Mouse (Mus musculus) limb, embryonic 14.5 days (tissue): Measurements from ENCODE around the gene D130043K22Rik. TPM values are rescaled to one million over a fixed set of nuclear protein-coding genes. Genes with fewer than 3 reads are reported as not detected.
"Not testable (repeated sequence)": the region's sequence is repeated elsewhere in the genome, so short reads cannot be mapped to it uniquely, and the experiment has no call there.

ENCODE experiments used
- ATAC-seq: fragments of 200-750 bp; cut with Nextera tagmentation; 2 replicates; pipeline ENCODE4 v1.8.0; 2017; ENCODE audit warnings: low read depth, moderate number of reproducible peaks, moderate TSS enrichment; ENCODE audit not compliant: low FRiP score
- DNase-seq: peaks from one replicate; pipeline ENCODE4 v3.0.0-alpha.2; 2015; ENCODE audit warnings: low spot score
- H3K27ac ChIP-seq: fragments of 300-500 bp; sonication (generic); replicated peaks from 2 replicates; pipeline ENCODE4 v1.5.1; 2014; ENCODE audit warnings: low read depth, mild to moderate bottlenecking, low read length, moderate library complexity, mixed read lengths
- H3K27me3 ChIP-seq: fragments of 300-500 bp; sonication (generic); 2 replicates; pipeline ENCODE4 v1.6.1; 2014; ENCODE audit warnings: low read length, mixed read lengths; ENCODE audit not compliant: control insufficient read depth, insufficient read depth
- H3K36me3 ChIP-seq: fragments of 300-500 bp; sonication (generic); 2 replicates; pipeline ENCODE4 v1.6.1; 2014; ENCODE audit warnings: mild to moderate bottlenecking, low read length, moderate library complexity, mixed read lengths; ENCODE audit not compliant: control insufficient read depth, insufficient read depth
- H3K4me1 ChIP-seq: fragments of 300-500 bp; sonication (generic); 2 replicates; pipeline ENCODE4 v1.6.1; 2014; ENCODE audit warnings: antibody characterized with exemption, low read length, mixed read lengths; ENCODE audit not compliant: control insufficient read depth, insufficient read depth
- H3K4me2 ChIP-seq: fragments of 300-500 bp; sonication (generic); replicated peaks from 2 replicates; pipeline ENCODE4 v1.6.1; 2014; ENCODE audit warnings: low read depth, mild to moderate bottlenecking, low read length, moderate library complexity; ENCODE audit not compliant: severe bottlenecking
- H3K4me3 ChIP-seq: fragments of 300-500 bp; sonication (generic); replicated peaks from 2 replicates; pipeline ENCODE4 v1.5.1; 2014; ENCODE audit warnings: low read length
- H3K9ac ChIP-seq: fragments of 300-500 bp; sonication (generic); 2 replicates; pipeline ENCODE4 v1.6.1; 2014; ENCODE audit warnings: mild to moderate bottlenecking, low read depth, low read length, moderate library complexity; ENCODE audit not compliant: severe bottlenecking
- H3K9me3 ChIP-seq: fragments of 300-500 bp; sonication (generic); 2 replicates; pipeline ENCODE4 v1.6.1; 2016; ENCODE audit warnings: low read length; ENCODE audit not compliant: control insufficient read depth
- POLR2A ChIP-seq: fragments of 200-500 bp; IDR thresholded peaks from 2 replicates; pipeline ENCODE4 v1.8.0; 2012; ENCODE audit warnings: inconsistent platforms, mild to moderate bottlenecking, moderate library complexity, borderline replicate concordance; ENCODE audit not compliant: insufficient read depth, insufficient read length; ENCODE audit errors: extremely low read depth
- WGBS: fragments of 180-500 bp; shearing (Covaris S2); extraction: QIAGEN DNeasy Blood & Tissue Kit; methylation state at CpG from one replicate; pipeline ENCODE4 v1.1.7; 2014; 5-methylcytosine and 5-hydroxymethylcytosine counted together
- polyA plus RNA-seq, 2 experiments: library from polyadenylated mRNA; depleted of rRNA in 1 of 2; stranded (reverse) in 1 of 2; unstranded in 1 of 2; fragments of >200 nt; fragmentation: Nextera tagmentation in 1 of 2; extraction: Ambion mirVana in 1 of 2; gene quantifications; 2 replicates each; pipeline versions ENCODE4 v1.2.1 to v1.2.3; 2012 to 2014

D130043K22Rik gene
- polyA plus RNA-seq, 2 experiments, result 0.04 to 0.11 TPM

DNA sequence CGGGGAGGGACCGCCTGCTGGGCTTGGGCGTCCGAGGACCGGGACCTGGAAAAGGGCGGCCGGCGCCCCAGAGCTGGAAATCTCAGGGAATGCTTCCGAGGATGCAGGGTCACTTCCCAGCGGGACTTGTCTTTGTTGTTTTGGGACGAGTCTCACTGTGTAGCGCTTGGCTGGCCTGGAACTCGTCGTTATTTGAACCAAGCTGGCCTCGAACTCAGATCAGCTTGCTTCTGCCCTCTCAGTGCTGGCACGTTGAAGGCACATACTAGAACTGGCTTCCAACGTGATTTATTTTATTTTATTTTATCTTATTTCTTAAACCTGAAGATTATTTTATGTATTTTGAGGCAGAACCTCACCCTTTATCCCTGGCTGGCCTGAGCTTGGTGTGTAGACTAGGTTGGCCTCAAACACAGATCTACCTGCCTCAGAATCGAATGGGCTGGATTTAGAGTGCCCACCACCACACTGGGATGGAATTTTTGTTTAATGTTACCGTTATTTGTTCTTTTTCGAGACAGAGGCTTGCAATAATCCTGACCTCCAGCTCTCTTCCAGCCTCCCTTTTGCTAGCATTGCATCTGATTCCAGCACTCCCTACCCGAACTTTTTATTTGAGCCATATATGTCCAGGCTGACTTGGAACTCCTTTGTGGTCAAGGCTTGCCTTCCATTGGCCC lies 12.7 kb upstream of the D130043K22Rik start:
- H3K27ac ChIP-seq, result peak overlapping the region; percentile 86
- no peak for ATAC-seq
- WGBS, result 6% methylated on average over 20 of the region's 21 CpGs
- no peak for DNase-seq
- no peaks in the 10 kb centered on the region for H3K27me3 ChIP-seq
- H3K4me3 ChIP-seq, result peak overlapping the region; percentile 94
- peak overlapping the region; percentile 92 for H3K9ac ChIP-seq
- no peaks in the 10 kb centered on the region for H3K9me3 ChIP-seq
- peak overlapping the region; percentile 74 for H3K4me2 ChIP-seq
- H3K36me3 ChIP-seq, result peaks cover 4% of the 10 kb centered on the region; the same call in 1 of the 2 replicates
- TF ChIP-seq POLR2A, result no peak
- H3K4me1 ChIP-seq, result peaks cover 20% of the 10 kb centered on the region

DNA sequence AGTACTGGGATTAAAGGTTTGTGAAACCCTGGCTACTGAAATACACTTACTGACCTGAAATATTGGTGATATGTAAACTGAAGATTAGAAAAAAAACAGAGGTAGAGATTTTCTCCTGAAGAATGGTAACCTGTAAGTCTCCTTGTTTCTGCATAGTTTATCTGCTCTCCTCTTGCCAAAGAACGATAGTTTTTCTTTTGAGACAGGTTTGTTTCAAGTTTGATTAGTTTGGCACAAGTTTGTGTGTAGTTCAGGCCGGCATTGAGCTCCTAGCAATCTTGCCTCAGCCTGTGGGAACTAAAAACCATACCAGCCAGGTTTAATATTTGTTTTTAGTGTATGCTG lies 12.2 kb upstream of the D130043K22Rik start:
- Histone ChIP-seq H3K27ac (no peak overlapping the region), H3K27me3 (no peaks in the 10 kb centered on the region), H3K4me1 (peaks cover 20% of the 10 kb centered on the region), H3K9ac (peak overlapping the region; percentile 92), H3K4me3 (peak overlapping the region; percentile 94), H3K9me3 (no peaks in the 10 kb centered on the region), H3K36me3 (peaks cover 4% of the 10 kb centered on the region; the same call in 1 of the 2 replicates), H3K4me2 (peak overlapping the region; percentile 74)
- TF ChIP-seq POLR2A, result no peak
- 27% methylated on average over 2 of the region's 2 CpGs for WGBS
- DNase-seq (no peak), ATAC-seq (no peak)

DNA sequence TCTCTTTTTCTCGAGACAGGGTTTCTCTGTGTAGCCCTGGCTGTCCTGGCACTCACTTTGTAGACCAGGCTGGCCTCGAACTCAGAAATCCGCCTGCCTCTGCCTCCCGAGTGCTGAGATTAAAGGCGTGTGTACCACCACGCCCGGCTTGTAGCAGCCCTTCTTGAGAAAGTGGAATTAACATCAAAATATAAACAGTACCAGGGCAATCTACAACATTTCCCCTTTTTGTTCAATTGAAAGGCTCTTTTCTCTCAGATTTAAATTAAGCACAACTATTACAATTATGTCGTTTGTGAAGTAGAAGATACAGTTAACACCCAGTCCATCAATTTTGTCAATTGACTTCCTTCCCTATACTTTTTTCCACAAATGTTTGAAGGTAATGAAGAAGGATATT lies 7.2 kb upstream of the D130043K22Rik start:
- 91% methylated on average over 8 of the region's 8 CpGs for WGBS
- peaks cover 13% of the 10 kb centered on the region for H3K4me1 ChIP-seq
- not testable (repeated sequence) for H3K27ac ChIP-seq, ATAC-seq, H3K4me3 ChIP-seq, H3K9ac ChIP-seq, H3K27me3 ChIP-seq, H3K9me3 ChIP-seq, H3K4me2 ChIP-seq, DNase-seq
- H3K36me3 ChIP-seq, result peaks cover 16% of the 10 kb centered on the region; the same call in 1 of the 2 replicates

DNA sequence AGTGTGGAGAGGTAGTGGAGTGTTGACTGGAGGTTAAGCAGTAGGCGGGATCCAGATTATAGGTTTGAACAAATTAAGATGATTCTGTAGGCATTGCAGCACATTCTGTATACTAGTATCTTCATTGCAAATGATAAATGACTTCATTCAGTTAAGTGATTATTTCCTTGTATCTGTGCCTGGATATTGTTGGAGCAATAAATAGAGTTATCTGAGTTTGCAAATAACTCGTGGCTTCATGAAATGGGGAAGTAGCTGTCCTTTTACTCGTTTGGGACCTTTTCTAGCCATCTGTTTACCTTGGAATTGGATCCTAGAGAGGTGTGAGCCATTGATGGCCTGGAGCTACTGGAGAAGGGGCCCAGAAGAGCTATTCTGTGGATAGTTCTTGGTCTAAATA lies 5.1 kb upstream of the D130043K22Rik start:
- DNase-seq (no peak), ATAC-seq (no peak)
- Histone ChIP-seq H3K4me2 (no peak overlapping the region), H3K9ac (no peak overlapping the region), H3K27ac (no peak overlapping the region), H3K4me3 (no peak overlapping the region), H3K4me1 (no peaks in the 10 kb centered on the region), H3K27me3 (no peaks in the 10 kb centered on the region), H3K36me3 (peaks cover 16% of the 10 kb centered on the region; the same call in 1 of the 2 replicates), H3K9me3 (no peaks in the 10 kb centered on the region)
- WGBS, result 79% methylated on average over 3 of the region's 3 CpGs
- TF ChIP-seq POLR2A, result no peak

DNA sequence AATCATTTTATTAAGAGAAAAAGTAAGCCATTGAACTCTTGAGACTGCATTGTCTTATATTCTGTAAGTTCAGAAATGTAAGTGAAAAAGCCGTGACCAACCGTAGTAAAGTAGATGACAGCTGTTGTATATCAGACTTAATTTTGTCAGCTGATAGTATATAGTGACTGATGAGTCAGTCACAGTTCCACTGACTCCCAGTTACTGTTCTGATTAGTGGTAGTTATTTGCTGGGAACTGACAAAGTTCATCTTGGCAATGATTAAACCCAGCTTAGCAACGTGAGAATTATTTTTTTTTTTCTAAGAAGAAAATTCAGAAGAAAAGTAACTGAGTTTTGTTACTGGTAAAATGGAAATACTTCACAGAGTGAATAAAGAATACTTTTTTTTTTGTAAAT lies 3.2 kb upstream of the D130043K22Rik start:
- no peaks in the 10 kb centered on the region for H3K4me1 ChIP-seq
- H3K9ac ChIP-seq, result no peak overlapping the region
- no peak overlapping the region for H3K4me3 ChIP-seq
- peaks cover 13% of the 10 kb centered on the region; the same call in 1 of the 2 replicates for H3K36me3 ChIP-seq
- no peaks in the 10 kb centered on the region for H3K27me3 ChIP-seq
- DNase-seq (no peak), ATAC-seq (no peak)
- H3K4me2 ChIP-seq, result no peak overlapping the region
- no peak for TF ChIP-seq POLR2A
- 84% methylated on average over 3 of the region's 3 CpGs for WGBS
- H3K9me3 ChIP-seq, result no peaks in the 10 kb centered on the region
- no peak overlapping the region for H3K27ac ChIP-seq

DNA sequence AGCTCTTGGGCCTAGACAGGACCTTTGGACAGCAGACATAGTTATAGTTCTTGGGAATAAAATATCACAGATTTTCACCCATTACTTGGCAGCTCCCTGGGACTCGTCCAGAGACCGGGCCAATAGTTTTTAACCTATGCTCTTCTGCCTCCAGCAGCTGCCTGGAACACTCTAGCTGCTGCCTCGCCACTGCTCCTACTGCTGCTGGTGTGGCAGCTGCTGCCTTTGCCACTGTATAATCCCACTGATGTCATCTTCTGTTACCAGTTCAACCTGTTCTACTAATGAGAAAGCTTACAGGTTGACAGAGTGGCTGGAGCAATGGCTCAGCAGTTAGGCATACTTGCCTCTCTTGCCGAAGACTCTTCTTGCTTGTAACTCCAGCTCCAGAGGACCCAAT lies 4.4 kb downstream of the D130043K22Rik start:
- Histone ChIP-seq H3K9me3 (no peaks in the 10 kb centered on the region), H3K4me3 (no peak overlapping the region), H3K9ac (no peak overlapping the region), H3K4me1 (no peaks in the 10 kb centered on the region), H3K4me2 (no peak overlapping the region), H3K27ac (no peak overlapping the region), H3K36me3 (no peaks in the 10 kb centered on the region), H3K27me3 (no peaks in the 10 kb centered on the region)
- ATAC-seq (peak; percentile 26; the same call in 1 of the 2 replicates), DNase-seq (no peak)
- no peak for TF ChIP-seq POLR2A
- WGBS, result 85% methylated on average over 4 of the region's 4 CpGs
